Mouse (Mus musculus): ENCODE results near the gene Rint1. TPM values are rescaled to one million over a fixed set of nuclear protein-coding genes. Genes with fewer than 3 reads are reported as not detected.
"Not testable (repeated sequence)": the region's sequence is repeated elsewhere in the genome, so short reads cannot be mapped to it uniquely, and the experiment has no call there.

Gene Rint1
- total RNA-seq, 4 experiments from 2014 or later = 12.4 to 14.8 (median 13.6) TPM

DNA sequence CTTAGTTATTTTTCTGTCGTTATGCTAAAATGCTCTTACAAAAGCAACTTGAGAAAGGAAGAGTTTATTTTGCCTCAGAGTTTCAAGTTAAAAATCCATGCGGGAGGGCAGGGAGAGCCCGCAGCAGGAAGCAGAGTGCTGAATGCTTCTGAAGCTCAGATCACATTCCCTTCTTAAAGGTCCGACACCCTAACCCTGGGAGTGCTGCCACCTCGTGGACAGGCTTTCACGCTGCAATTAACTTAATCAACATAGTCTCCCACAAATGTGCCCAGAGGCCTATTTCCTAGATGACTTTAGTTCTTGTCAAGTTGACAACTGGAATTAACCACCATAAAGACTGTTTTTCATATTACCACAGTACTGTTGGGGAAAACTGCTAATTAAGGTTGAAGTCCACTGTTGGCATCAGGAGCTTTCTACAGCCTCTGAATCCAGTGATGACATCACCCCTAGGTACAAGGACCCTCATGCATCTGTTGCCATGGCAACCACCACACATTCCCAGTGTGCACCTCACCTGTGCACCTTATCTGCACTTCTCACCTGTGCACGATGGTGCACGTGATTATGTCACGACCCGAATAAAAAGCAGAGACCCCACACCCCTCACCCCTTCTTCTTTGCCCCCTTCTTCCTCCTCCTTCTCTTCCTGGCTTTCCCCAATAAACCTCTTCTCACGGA is 39.0 kb downstream of the Rint1 start:
- DNase-seq (ENCODE audit: low spot score) = peak; percentile 41

DNA sequence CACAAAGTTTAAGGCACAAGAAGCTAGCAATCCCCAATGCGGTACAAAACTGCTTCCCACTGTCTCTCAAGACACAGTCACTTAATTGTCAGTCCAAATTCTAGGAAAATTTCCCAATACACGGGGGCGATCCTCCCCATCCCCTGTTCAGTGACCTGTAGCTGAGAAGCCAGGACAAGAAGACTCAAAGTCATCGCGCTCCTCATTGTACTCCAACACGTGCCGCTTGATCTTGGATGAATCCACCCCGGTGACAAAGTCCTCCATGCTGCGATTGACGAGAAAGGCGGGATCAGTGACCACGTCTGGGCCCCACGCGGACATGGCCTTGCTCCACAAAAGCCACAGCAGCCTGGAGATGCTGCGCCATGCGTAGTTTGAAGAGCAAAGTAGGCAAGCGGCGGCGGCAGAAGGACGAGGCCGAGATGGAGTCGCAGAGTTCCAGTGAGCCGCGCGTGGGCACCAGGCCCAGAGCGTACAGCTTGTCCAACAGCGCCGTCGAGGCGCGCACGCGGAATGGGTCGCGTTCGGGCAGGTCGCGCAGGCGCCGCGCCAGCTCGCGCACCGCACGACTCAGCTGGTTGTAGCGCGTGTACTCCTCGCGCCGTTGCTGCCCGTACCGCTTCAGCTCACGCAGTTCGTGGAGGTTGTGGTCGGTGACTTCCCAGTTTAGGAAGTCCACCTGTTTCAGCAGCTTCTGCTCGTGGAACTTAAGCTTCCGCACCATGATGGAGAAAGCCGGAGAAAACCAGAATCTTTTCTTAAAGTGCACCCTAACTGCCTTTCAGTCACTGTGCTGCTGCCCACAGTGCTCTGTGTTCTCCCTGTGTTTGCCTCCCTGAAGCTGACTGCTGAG is 43.6 kb downstream of the Rint1 start:
- no peak for DNase-seq (ENCODE audit: low spot score)

DNA sequence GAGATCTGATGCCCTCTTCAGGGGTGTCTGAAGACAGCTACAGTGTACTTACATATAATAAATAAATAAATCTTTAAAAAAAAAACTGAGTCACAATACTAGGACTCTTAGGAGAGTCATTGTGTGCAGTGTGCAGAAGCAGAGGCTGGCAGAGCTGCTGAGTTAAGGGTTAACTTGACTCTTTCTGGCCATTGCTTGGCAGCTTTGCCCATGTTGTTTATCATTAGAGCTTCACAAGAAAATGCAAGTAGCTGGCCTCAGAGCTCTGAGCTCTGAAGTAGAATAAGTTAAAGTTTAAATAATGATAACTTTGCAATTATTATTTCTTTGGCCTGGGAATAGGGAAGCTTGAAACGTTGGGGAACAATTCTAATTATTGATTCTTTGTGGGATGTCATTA is 48.2 kb downstream of the Rint1 start:
- not testable (repeated sequence) for DNase-seq (ENCODE audit: low spot score)

DNA sequence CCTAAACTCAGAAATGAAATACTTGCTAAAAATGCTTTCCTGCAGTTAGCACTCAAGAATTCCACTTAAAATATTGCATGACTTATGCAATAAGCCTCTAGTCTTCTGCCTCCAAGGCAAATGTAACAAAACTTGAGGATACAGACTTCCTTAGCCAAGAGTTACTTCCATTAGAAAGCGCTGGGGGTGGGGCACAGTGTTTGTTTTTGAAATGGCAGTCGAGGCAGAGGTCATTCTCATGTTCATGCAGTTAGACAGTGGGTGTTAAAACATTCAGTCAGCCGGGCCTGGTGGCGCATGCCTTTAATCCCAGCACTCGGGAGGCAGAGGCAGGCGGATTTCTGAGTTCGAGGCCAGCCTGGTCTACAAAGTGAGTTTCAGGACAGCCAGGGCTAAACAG is 50.6 kb downstream of the Rint1 start:
- DNase-seq (ENCODE audit: low spot score) = no peak

GRCm38 (mm10) chr5:23843674-23844530 is 56.4 kb downstream of the Rint1 start, which contains the start of gene Tomm7:
Gene Tomm7, minus strand, starts transcription at chr5:23844161.
- peak; percentile 98 for DNase-seq (ENCODE audit: low spot score)

GRCm38 (mm10) chr5:23844531-23844841 is 57.0 kb downstream of the Rint1 start:
- DNase-seq (ENCODE audit: low spot score) = no peak

DNA sequence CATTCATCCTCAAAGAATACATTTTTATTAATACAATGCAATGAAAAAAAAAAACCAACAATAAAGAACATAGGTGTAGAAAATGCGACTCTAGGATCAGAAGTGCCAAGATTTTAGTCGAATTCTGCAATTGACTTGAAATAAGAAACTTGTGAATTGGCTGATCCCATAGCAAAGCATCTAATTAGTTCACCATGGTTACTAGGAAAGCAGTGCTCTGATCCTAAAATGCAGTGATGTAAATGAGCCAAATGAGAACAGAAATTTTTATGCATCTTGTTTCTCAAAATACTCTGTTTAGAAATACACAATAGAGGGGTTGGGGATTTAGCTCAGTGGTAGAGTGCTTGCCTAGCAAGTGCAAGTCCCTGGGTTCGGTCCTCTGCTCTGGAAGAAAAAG is 57.6 kb downstream of the Rint1 start:
- no peak for DNase-seq (ENCODE audit: low spot score)

DNA sequence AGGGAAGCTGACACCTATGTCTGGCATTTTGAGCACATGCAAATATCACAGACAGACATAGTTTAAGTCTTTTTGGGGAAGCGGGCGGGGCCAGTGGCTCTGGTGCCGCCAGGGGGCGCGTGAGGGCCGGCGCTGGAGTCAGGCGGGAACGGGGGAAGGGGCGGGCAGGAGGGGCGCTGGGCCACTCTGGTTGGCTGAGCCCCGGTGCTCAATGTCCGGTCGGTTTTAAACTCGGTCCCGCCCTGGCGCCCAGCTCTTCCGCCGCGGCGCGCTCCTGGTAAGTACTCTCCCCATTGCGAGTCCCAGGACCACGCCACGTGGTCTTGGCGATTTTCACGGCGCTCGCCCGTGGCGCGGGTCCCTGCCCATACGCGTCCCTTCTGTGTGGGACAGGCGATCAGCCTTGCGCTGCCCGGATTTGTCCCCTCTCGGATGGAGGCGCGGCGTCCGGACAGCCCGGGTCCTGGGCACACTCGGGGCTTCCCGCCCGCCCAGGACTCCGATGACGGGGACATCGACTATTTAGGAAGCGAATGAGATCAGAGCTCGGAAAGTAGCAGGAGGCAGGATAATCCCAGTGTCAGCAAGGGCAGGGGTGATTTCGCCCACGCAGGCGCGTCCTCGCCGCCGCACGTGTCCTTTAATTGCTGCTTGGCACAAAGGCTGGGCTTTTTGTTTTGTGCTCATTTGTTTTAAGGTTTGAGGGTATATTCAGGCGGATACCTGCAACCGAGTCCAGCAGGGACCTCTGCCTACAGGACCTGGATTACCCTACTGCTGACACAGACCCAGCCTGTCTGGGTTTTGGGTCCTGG is 63.0 kb downstream of the Rint1 start:
- DNase-seq (ENCODE audit: low spot score) = peak; percentile 88

DNA sequence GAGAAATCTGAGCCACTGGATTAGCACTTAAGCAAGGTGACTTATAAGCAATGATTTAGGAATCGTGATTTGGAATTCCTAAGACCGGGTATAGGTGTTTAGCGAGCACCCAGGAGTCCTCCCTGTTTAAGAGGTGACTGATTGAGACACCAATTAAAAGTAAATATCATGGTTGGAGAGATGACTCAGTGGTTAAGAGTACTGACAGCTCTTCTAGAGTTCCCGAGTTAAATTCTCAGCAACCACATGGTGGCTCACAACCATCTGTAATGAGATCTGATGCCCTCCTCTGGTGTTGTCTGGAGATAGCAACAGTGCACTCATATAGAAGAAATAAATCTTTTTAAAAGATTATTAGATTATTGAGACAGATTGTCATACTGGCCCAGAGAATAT is 63.6 kb downstream of the Rint1 start:
- not testable (repeated sequence) for DNase-seq (ENCODE audit: low spot score)

DNA sequence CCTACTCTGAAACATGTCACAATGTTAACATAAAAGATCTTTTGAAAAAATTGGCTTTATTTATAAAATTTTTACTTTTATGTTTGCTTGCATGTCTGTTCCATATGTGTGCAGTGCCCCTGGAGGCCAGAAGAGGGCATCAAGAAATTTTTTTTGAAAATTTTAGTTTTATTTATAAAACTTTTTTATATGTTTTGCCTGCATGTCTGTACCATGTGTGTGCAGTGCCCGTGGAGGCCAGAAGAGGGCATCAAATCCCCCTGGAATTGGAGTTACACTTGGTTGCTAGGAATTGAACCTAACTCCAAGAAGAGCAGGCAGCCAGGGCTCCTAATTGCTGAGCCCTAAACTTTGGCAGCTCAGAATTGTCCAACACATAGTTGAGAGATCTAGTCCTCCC is 65.4 kb downstream of the Rint1 start:
- not testable (repeated sequence) for DNase-seq (ENCODE audit: low spot score)

DNA sequence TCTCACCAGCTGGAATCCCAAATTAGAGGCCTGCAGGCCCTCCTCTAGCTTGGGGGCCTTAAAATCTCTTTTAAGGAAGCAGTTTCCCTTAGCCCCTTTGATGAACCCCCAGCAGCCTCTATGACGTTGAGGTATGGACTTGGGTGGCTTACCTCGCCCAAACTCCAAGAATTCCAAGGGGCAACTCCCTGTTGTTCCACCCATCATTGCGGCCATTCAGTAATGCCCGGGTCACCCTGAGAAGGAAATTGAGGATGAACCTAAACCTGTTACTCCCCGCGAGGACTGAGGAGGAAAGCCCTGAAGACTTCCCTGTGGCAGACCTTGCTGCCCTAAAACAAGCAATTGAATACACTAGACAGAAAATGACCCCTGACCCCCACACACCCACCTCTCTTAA is 68.0 kb downstream of the Rint1 start:
- no peak for DNase-seq (ENCODE audit: low spot score)

- no peak for DNase-seq (ENCODE audit: low spot score)
These were observed 68.7 kb downstream of the Rint1 start for GRCm38 (mm10) chr5:23856164-23856563.

GRCm38 (mm10) chr5:23857189-23857588 is 69.7 kb downstream of the Rint1 start:
- no peak for DNase-seq (ENCODE audit: low spot score)

DNA sequence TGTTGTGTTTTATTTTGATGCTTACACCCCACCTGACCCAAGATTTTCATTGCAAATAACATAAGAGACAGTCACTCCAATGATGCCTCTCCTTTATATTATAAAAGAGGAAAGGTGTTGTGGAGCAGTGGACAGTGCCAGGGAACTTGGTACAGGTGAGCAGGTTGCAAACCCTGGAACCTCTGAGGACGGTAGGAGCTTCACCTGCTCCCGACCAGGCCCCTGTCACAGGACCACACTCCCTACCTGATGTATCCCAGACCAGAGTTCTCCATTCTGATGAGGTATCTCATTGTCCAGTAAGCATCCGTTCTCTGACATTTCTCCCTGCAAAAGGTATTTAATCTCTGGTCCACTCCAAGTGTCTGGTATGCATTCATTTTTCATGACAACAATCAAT is 70.5 kb downstream of the Rint1 start:
- DNase-seq (ENCODE audit: low spot score) = no peak

DNA sequence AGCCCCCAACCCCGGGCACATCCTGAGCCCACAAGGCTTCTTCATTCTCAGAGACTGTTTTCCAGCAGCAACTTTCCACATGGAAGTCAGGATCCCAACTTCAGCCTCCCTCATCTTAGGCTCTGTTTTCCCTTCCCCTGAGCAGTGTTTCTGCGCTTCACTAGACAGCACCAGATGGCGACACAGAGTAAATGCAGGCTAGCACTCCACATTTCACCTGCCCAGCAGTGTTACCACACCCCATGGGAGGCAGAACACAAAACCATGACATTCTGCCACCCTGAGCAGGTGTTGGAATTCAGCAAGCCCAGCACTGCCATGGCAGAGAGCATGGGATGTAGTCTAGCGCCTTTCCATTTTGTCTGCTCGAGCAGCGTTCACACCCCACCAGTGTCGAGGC is 71.1 kb downstream of the Rint1 start:
- DNase-seq (ENCODE audit: low spot score) = no peak

DNA sequence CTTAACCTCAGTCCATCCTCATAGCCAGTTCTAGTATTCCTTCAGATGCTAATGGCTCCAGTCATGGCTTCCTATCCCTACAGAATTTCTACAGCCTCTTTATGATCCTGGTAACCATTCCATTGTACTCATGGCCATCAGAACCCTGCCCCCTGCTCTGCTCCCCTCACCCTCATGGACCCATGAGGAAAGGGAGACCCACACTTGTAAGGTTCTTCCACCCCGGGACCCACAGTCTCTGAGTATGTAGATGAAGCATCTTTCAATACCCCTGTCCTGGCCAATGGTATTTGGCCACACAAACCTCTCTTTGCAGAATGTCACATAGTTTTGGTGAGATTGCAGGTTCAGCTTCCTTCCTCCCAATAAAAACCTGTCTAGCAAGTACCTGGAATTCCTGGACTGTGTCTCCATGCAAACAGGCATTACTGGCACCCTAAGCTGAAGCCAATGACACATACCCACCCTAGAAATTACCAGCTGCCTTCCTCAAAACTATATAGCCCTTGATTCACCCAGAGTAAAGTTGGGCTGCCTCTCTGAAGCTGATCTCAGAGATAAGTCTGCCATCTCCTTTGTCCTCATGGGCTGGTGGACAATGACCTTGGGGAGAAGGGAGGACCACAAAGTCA is 71.7 kb downstream of the Rint1 start:
- DNase-seq (ENCODE audit: low spot score) = no peak

DNA sequence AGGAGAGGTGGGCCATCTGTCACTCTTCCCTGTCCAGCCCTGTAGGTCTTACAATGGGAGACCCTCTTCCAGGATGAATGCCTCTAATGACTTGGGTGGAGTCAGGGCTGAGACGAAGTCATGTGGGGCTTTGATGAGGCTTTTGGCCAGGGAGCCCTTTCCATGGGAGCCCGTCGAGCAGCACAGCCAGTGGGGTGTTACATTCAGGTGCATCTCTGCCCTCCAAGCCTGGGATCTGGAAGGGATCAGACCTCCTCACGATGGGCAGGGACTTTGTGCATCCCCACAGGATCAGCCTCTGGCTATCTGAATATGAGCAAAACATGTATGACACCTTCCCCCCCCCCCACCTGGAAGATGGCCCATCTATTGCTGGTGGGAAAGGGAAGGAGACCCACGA is 72.4 kb downstream of the Rint1 start:
- no peak for DNase-seq (ENCODE audit: low spot score)

DNA sequence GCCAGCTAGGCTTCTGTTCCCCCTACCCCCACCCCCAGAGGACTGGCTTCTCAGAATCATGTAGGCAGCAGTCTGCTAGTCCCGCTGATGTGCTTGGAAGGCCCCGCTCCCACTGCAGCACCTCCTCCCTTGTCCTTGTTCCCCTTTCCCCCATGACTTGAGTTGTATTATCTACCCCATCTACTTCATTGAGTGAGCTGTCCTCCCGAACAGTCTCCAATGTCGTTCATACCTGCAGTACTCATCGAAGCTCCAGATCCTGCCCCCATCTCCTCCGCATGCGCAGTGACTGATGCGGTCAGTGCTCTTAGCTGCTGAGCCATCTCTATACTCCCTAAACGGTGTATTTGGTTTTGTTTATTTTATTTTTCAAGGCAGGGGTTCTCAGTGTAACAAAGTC is 74.2 kb downstream of the Rint1 start:
- no peak for DNase-seq (ENCODE audit: low spot score)

- peak; percentile 69 for DNase-seq (ENCODE audit: low spot score)
These were observed 74.8 kb downstream of the Rint1 start for GRCm38 (mm10) chr5:23862291-23862690.

- no peak for DNase-seq (ENCODE audit: low spot score)
These were observed 75.9 kb downstream of the Rint1 start for GRCm38 (mm10) chr5:23863166-23864053.
